Mouse (Mus musculus) CH12.LX (cell line): ENCODE data around the gene Dmrtc1a. TPM values are rescaled to one million over a fixed set of nuclear protein-coding genes. Genes with fewer than 3 reads are reported as not detected.

Source experiments
- DNase-seq: peaks from one replicate; pipeline ENCODE4 v3.0.0-alpha.2; 2013; ENCODE audit errors: extremely low read depth
- H3K27ac ChIP-seq: 2 replicates; pipeline ENCODE4 v1.5.1; 2012; ENCODE audit warnings: low read depth, mild to moderate bottlenecking, control low read depth, moderate library complexity; ENCODE audit not compliant: insufficient read depth
- H3K27me3 ChIP-seq: replicated peaks from 2 replicates; pipeline ENCODE3; 2012; ENCODE audit warnings: inconsistent platforms
- H3K36me3 ChIP-seq, 2 experiments: replicated peaks in 1 of 2; 2 replicates each; pipeline versions ENCODE3 to v1.6.1; 2012; ENCODE audit warnings: inconsistent platforms in 1 of 2, low read length in 1 of 2, mild to moderate bottlenecking in 1 of 2, mixed read lengths in 1 of 2, moderate library complexity in 1 of 2; ENCODE audit not compliant: control insufficient read depth in 1 of 2, insufficient read depth in 1 of 2
- H3K4me1 ChIP-seq, 2 experiments: 2 replicates each; pipeline ENCODE4 v1.6.1; 2012; ENCODE audit warnings: inconsistent platforms in 1 of 2, moderate library complexity in 1 of 2; ENCODE audit not compliant: insufficient read depth in 2 of 2, control insufficient read depth in 1 of 2
- H3K4me2 ChIP-seq: 2 replicates; pipeline ENCODE4 v1.6.1; 2012; ENCODE audit warnings: low read depth, mild to moderate bottlenecking, control low read depth; ENCODE audit not compliant: poor library complexity, insufficient read depth, severe bottlenecking
- H3K4me3 ChIP-seq, 3 experiments: fragments of 150-350 bp in 1 of 3; sonication (generic) in 1 of 3; replicated peaks in 1 of 3; 2 replicates each; pipeline versions ENCODE3 to v1.5.1; 2011 to 2012; ENCODE audit warnings: low read depth in 2 of 3, low read length in 2 of 3, mild to moderate bottlenecking in 2 of 3, moderate library complexity in 2 of 3, control low read depth in 1 of 3, improper control_type of control experiment in 1 of 3, inconsistent platforms in 1 of 3, mixed read lengths in 1 of 3; ENCODE audit not compliant: poor library complexity in 1 of 3
- H3K79me2 ChIP-seq: replicated peaks from 2 replicates; pipeline ENCODE4 v1.6.1; 2012; ENCODE audit warnings: mild to moderate bottlenecking, moderate library complexity; ENCODE audit not compliant: control insufficient read depth, poor library complexity, insufficient read depth, severe bottlenecking; ENCODE audit errors: extremely low read depth
- H3K9ac ChIP-seq: 2 replicates; pipeline ENCODE4 v1.6.1; 2012; ENCODE audit warnings: low read depth, mild to moderate bottlenecking, control low read depth, moderate library complexity; ENCODE audit not compliant: insufficient read depth
- H3K9me3 ChIP-seq: replicated peaks from 2 replicates; pipeline ENCODE3; 2012; ENCODE audit warnings: low read length, inconsistent platforms, mixed read lengths
- CHD1 ChIP-seq: IDR thresholded peaks from 2 replicates; pipeline ENCODE4 v1.6.1; 2012; ENCODE audit warnings: low read depth, low read length, improper control_type of control experiment, inconsistent platforms
- CHD2 ChIP-seq: IDR thresholded peaks from 2 replicates; pipeline ENCODE4 v1.6.1; 2011; ENCODE audit warnings: low read length, improper control_type of control experiment
- E2F4 ChIP-seq: IDR thresholded peaks from 2 replicates; pipeline ENCODE4 v1.6.1; 2011; ENCODE audit warnings: low read depth, low read length, improper control_type of control experiment; ENCODE audit not compliant: insufficient replicate concordance
- EP300 ChIP-seq: IDR thresholded peaks from 2 replicates; pipeline ENCODE4 v1.6.1; 2011; ENCODE audit warnings: low read length, improper control_type of control experiment
- IRF4 ChIP-seq: IDR thresholded peaks from 2 replicates; pipeline ENCODE4 v1.6.1; 2014; ENCODE audit warnings: low read depth, mild to moderate bottlenecking, inconsistent platforms, low read length, improper control_type of control experiment
- JUND ChIP-seq: conservative IDR thresholded peaks from 2 replicates; pipeline ENCODE4 v1.6.1; 2011; ENCODE audit warnings: low read depth, low read length, improper control_type of control experiment
- KAT2A ChIP-seq: IDR thresholded peaks from 2 replicates; pipeline ENCODE4 v1.6.1; 2012; ENCODE audit warnings: low read length, improper control_type of control experiment, inconsistent platforms; ENCODE audit not compliant: insufficient replicate concordance
- MAZ ChIP-seq: IDR thresholded peaks from 2 replicates; pipeline ENCODE4 v1.6.1; 2012; ENCODE audit warnings: low read depth, mild to moderate bottlenecking, inconsistent platforms, low read length, improper control_type of control experiment, moderate library complexity
- MYC ChIP-seq: IDR thresholded peaks from 2 replicates; pipeline ENCODE4 v1.6.1; 2011; ENCODE audit warnings: low read depth, mild to moderate bottlenecking, improper control_type of control experiment, low read length
- NELFE ChIP-seq: IDR thresholded peaks from 2 replicates; pipeline ENCODE4 v1.6.1; 2011; ENCODE audit warnings: low read depth, low read length, improper control_type of control experiment
- RAD21 ChIP-seq: IDR thresholded peaks from 2 replicates; pipeline ENCODE4 v1.6.1; 2011; ENCODE audit warnings: low read depth, mild to moderate bottlenecking, low read length, improper control_type of control experiment, moderate library complexity
- SMC3 ChIP-seq: IDR thresholded peaks from 2 replicates; pipeline ENCODE4 v1.6.1; 2011; ENCODE audit warnings: low read depth, low read length, improper control_type of control experiment
- TBP ChIP-seq: conservative IDR thresholded peaks from 2 replicates; pipeline ENCODE4 v1.6.1; 2011; ENCODE audit warnings: low read depth, low read length, improper control_type of control experiment
- UBTF ChIP-seq: IDR thresholded peaks from 2 replicates; pipeline ENCODE4 v1.6.1; 2012; ENCODE audit warnings: low read depth, mild to moderate bottlenecking, inconsistent platforms, low read length, improper control_type of control experiment, moderate library complexity
- USF2 ChIP-seq: conservative IDR thresholded peaks from 2 replicates; pipeline ENCODE4 v1.6.1; 2011; ENCODE audit warnings: low read depth, low read length, improper control_type of control experiment
- ZMIZ1 ChIP-seq: IDR thresholded peaks from 2 replicates; pipeline ENCODE4 v1.6.1; 2012; ENCODE audit warnings: low read depth, mild to moderate bottlenecking, inconsistent platforms, low read length, improper control_type of control experiment
- dilution Hi-C: fragments of 300-500 bp; cut with MboI; formaldehyde crosslinking; loops from 2 replicates; pipeline ENCODE4 v1.14.3; 2020; ENCODE audit warnings: low sequenced_read_pairs; ENCODE audit not compliant: extremely low pct_unique_long_range_greater_than_20kb, extremely low pct_ligation_motif_present
- in situ Hi-C: fragments of 300-500 bp; cut with MboI; formaldehyde crosslinking; loops from 3 replicates; pipeline ENCODE4 v1.14.3; 2019; ENCODE audit warnings: low sequenced_read_pairs, low pct_ligation_motif_present, low pct_unique_long_range_greater_than_20kb, mixed read lengths
- polyA plus RNA-seq: library from polyadenylated mRNA; unstranded; fragments of >175 nt; gene quantifications from 2 replicates; pipeline ENCODE4 v1.2.1, GENCODE M21; 2012; ENCODE audit warnings: low read depth; ENCODE audit not compliant: insufficient read length
- total RNA-seq, 2 experiments: library from RNA; depleted of rRNA; stranded (reverse); fragments of 300-350 nt in 1 of 2; fragments of >200 nt in 1 of 2; gene quantifications; 2 replicates each; pipeline ENCODE4 v1.2.3; 2012 to 2014

Dmrtc1a gene
- total and polyA plus RNA-seq, 3 experiments, result not detected

DNA sequence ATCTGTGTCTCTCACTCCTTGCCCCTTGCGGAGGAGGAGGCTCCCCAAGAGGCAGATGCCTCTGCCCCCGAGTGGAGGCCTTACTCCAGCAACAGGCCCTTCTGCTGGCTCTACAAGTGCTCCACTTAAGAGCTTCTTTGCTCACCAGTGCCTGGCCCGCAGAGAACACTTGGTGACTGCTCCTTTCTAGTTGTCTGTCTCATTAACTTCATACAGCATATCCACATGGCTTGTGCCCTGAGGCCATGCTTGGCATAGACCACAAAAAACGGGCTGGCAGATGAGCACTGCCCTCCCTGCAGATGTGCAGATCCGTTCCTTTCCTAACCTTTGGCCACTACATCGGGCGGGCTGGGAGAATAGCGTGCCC lies 25.9 kb upstream of the Dmrtc1a start:
- Histone ChIP-seq H3K9me3 (no peaks in the 10 kb centered on the region), H3K4me3 (no peak overlapping the region), H3K4me1 (no peaks in the 10 kb centered on the region), H3K27ac (no peak overlapping the region), H3K9ac (no peak overlapping the region), H3K27me3 (no peaks in the 10 kb centered on the region), H3K4me2 (no peak overlapping the region), H3K36me3 (no peaks in the 10 kb centered on the region), H3K79me2 (no peaks in the 10 kb centered on the region)
- in situ Hi-C loops, result no loop called here
- DNase-seq, result no peak
- TF ChIP-seq ZMIZ1, result no peak
- no peak for TF ChIP-seq MAZ
- no peak for TF ChIP-seq NELFE
- TF ChIP-seq IRF4, result no peak
- no peak for TF ChIP-seq JUND
- TF ChIP-seq TBP, result no peak
- TF ChIP-seq MYC, result no peak
- no peak for TF ChIP-seq E2F4
- no peak for TF ChIP-seq UBTF
- dilution Hi-C loops, result no loop called here

DNA sequence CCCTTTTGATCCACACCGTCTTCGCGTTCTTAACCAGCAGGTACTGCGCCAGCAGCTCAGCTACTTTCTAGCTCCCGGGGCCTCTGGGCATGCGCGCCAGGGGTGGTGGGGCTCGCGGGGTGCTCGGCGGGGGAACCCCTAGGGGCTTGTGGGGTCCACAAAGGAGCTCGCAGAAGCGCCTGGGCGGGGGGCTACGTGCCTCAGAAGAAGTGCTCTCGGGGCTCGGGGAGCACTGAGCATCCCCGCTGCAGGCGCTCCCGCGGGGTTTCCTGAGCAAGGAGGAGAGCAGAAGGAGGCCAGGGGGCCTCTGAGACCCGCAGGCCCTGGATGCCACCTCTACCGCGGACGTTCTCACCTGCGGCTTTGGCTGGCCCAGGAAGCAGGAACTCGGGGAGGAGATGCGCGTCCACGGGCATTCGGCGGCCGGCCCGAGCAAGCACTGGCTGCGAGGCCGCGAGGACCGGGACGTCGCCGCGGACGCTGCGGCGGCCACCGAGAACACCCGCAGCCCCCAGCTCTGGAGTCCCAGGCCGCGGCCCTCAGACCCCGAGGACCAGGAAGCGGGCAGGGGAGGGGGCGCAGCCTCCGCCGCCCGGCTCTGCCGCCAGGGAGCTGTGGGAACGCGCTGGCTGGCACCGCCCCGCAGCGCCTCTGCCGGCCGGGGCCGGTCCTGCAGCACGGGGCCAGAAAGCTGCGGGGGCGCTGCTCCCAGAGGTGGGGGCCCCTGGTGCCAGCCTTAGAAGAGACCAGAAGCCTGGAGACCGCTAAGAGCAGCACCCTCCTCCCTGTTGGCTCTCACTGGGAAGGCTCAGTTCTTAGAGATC lies 25.3 kb upstream of the Dmrtc1a start:
- TF ChIP-seq SMC3, result no peak
- no peak for TF ChIP-seq JUND
- TF ChIP-seq RAD21, result no peak
- no peak for TF ChIP-seq KAT2A
- no peak for TF ChIP-seq CHD1
- no peak for TF ChIP-seq USF2
- no peak for TF ChIP-seq ZMIZ1
- TF ChIP-seq CHD2, result no peak
- TF ChIP-seq NELFE, result no peak
- no peak for TF ChIP-seq EP300
- in situ Hi-C loops (no loop called here), dilution Hi-C loops (no loop called here)
- Histone ChIP-seq H3K27me3 (no peaks in the 10 kb centered on the region), H3K4me3 (no peak overlapping the region), H3K27ac (no peak overlapping the region), H3K36me3 (no peaks in the 10 kb centered on the region), H3K79me2 (no peaks in the 10 kb centered on the region), H3K4me1 (no peaks in the 10 kb centered on the region), H3K9me3 (no peaks in the 10 kb centered on the region), H3K4me2 (no peak overlapping the region), H3K9ac (no peak overlapping the region)
- DNase-seq, result no peak
